Mouse (Mus musculus) mouse embryonic stem cell (cell line): ENCODE measurements around the gene Ogdh.
"Not testable (repeated sequence)": the region's sequence is repeated elsewhere in the genome, so short reads cannot be mapped to it uniquely, and the experiment has no call there.

Source experiments
- in situ Hi-C, 2 experiments: fragments of 300-500 bp; cut with MboI; formaldehyde crosslinking; loops; 1 replicate in 1 of 2; 3 replicates in 1 of 2; pipeline ENCODE4 v1.14.3; 2019 to 2020; ENCODE audit warnings: low sequenced_read_pairs in 2 of 2, low pct_unique_long_range_greater_than_20kb in 1 of 2, mixed read lengths in 1 of 2; ENCODE audit not compliant: unreplicated experiment in 1 of 2

Ogdh gene

DNA sequence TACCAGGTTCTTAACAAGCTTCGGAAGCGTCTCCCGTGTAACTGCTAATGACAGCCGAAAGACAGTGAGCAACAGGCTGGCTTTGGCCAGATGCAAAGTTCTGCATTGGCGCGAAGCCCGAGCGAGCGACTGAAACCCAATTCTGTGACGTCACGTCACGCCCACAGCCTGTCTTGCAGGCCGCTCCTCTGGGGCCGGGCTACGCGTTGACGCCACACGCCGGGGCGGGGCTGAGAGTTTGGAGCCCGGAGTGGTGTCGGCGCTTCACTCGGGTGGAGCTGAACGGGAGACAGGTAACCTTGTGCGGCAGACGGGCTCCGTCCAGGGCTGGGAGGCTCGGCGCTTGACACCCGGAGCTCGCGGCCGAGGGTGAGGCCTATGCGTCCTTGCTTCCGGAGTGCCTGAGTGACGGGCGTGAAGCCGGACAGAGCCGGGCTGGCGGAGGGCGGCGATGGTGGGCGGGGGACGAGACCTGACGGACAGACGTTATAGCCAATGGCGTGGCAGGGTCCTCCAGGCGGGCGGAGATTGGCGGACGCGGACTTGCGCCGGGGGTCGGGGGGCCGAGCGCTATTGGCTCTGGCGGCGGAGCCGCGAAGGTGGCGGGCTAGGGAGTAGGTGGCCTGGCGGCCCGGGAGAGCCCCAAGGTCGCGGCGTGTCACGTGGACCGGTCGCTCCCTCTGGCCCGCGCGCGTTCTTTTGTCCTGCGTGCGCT, at the start of gene Ogdh:
TSS of gene Ogdh (plus strand) at position 233 of the 715 bp plus-strand sequence.
- in situ Hi-C loops, result no loop called here

DNA sequence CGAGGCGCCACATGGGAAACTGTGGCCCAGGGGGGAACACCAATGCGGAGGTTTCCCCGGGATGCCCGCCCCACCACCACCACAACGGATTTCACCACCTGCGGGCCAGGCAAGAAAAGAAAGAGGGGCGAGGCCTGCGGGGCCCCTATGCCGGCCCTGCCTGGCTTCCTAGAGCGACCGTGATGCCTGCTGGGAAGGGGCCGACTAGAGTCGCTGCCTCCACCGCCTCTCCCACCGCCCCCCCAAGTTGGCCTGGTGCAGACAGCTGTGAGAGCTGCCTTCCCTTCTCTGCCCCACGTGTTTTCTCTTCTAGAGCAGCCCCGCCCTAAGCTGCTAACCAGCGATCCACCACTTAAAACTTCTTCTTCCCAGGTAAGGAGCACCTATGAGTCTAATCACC, 46.7 kb upstream of the Ogdh start:
- in situ Hi-C loops, result no loop called here

DNA sequence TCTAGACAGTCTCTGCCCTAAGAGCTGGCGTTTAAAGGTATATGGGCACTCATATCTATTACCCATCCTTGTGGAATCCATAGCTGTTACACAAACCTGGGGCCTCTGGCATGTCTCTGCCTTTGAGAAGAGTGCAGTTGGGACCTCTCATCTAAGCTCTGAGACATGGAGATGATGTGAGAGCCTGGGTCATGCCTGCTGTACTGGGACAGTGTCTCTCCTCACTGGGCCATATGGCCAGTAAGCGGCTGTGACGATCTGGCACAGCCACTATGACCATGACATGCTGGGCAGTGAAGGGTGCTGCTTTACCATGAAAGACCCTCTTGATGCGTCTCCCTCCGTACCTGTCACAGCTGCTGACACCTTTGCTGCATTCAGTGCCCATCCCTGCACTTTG, 39.2 kb upstream of the Ogdh start:
- in situ Hi-C loops, result no loop called here

DNA sequence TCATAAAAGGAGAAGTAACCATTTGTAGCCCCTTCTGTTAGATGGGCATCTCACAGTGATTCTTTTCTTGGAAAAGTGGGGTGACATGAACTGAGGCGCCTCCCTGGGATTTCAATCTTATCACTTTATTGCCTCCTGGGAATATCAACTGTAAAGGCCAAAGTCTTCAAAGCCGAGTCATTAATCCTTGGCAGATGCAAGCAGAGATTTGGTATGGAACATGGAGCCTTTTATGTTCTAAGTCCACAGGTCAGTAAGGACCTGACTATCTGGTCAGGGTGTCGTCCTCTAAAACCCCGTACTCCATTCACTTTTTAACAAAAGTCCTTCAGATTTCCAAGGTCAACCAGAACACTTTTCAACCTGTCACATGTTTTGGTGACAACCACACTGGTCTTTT, 38.6 kb upstream of the Ogdh start:
- in situ Hi-C loops, result no loop called here

DNA sequence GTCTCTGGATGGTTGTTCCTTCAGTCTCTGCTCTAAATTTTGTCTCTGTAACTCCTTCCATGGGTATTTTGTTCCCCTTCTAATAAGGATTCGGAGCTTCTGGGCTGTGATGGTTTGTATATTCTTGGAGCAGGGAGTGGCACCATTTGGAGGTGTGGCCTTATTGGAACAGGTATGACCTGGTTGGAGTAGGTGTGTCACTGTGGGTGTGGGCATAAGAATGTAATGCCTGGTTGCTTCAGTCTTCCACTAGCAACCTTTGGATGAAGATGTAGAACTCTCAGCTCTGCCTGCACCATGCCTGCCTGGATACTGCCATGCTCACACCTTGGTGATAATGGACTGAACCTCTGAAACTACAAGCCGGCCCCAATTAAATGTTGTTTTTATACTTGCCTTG, 36.8 kb upstream of the Ogdh start:
- in situ Hi-C loops, result not testable (repeated sequence)

DNA sequence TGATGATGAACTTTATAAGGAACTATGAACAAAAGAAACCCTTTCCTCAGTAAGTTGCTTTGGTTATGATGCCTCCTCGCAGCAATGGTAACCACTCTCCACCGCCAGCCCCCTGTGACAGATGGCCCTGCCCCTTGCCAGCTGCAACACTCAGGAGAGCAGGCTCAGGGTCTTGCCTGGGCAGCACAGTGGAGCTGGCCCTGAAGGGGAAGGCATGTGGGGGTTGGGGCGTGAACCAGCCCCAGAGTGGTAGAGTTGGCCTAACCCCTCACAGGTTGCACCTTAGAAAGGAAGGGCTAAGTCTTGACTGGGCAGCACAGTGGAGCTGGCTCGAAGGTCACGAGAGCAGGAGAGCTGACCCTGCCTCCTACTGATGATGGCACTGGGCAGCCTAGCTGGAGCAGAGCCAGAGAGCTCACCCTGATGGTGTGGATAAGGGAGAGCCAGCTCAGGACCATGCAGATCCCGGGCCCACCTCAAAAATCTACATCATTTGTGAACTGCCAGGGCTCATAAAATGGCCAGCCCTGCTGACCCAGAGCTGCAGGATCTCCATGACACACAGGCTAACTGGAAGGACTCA, 34.9 kb upstream of the Ogdh start:
- in situ Hi-C loops, result no loop called here

DNA sequence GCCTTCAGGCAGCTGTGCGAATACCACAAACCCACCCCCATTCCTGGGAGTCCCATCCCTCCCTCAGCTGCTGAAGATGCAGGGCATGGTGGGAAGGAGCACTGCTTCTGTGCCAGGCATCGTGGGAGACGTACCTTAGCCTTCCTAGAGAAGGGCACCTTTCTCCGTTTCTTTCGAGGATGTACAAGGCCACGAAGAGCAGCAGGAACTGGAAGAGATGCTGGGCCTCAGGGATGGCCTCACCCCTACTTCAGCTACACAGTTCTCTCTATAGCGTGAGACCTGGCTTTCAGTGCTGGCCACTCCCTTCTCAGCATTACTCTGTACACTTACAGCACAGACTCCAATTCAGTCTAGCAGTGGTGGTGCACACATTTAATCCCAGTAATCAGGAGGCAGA, 32.0 kb upstream of the Ogdh start:
- in situ Hi-C loops, result no loop called here

DNA sequence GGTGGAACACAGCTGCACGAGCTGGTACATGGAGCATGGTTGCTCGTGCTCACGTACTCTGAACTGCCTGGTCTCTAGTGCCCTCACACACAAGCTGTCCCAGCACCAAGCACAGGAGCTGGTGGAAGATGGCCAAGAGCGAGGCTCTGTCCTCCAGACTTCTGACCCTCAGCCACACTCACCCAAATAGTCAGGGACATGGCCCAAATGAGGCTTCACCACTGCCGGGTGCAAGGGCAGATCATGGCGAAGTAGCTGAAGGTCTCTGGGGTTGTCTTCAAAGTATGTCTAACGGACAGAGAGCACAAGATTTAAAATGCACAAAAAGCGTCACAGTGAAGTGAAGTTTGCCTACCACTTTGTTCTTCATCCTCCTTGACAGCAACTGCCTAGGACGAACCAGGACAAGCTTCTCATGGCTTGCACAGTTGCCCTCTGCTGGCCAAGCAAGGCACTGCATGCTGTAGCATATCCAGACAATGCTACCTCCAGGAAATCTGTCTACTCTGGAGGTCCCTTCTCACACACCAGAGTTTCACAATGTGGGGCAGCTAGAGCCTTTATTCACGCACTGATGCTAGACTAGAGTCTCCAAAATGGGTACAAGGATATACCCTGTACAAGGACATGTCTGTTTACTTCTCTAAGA, 29.9 kb upstream of the Ogdh start:
- in situ Hi-C loops, result loop anchor here in 1 of 2 experiments (10.0 kb wide), 1 partner anchor 267 kb away; no protein-coding TSS in a partner anchor

DNA sequence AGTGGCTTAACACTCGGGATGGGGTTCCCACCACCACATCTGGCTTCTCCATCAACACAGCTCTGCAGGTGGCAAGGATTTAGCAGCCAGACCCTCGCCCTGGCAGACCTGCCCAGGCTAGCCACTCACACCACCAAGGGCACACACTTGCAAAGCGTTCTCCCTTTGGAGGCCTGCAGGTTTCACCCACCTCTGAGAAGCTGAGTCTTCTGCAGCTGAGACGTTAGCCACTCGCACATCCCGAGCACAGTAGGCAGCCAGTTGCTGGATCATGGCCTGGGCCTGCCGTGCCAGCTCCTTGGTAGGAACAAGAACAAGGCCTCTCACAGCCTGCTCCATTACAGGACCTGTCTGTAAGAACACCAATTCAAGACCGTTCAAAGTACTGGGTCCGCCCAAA, 24.8 kb upstream of the Ogdh start:
- in situ Hi-C loops, result loop anchor here in 1 of 2 experiments (10.0 kb wide), 1 partner anchor 272 kb away; no protein-coding TSS in a partner anchor

DNA sequence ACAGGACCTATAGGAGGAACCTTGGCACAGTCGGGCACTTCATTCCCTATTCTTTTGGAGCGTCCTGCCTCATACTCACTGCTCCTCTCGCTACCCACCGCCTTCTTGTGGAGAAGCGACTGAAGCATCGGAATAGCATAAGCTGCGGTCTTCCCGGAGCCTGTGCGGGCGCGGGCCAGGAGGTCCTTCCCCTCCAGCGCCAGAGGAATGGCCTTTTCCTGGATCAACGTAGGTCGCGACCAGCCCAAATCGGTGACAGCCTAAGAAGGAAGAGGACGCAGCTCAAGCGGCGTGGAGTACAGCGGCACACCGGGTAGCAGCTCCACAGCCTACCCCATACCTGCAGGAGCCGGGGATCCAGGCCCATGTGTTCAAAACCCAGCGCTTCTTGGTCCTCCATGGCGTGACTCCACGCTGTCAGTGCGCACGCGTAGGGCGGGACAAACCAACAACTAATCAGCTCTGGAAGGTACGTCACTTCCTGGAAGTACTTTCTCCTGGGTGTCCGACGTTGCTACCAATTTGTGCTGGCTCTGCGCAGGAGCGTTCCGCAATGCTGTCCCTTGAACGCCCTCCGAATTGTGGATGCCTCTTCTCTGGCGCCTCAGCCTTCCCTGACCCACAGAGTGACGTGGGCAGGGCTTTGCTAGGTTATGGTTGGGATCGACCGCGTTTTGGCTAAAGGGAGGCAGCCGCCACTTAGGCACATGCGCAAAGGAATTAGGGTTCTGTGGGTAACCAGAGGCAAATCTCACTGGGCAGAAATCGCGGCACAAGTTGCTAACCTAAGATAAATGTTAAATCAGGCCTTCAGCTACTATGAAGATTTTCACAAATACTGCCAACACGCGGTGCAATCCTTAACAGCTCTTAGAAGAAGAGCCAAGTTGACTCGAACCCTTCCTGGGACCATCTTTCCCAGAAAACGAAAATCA, 23.8 kb upstream of the Ogdh start, which contains the start of gene Ddx56:
TSS of gene Ddx56 (minus strand) at position 453 of the 935 bp plus-strand sequence.
- in situ Hi-C loops, result loop anchor here in 1 of 2 experiments (10.0 kb wide), 1 partner anchor 273 kb away; no protein-coding TSS in a partner anchor

DNA sequence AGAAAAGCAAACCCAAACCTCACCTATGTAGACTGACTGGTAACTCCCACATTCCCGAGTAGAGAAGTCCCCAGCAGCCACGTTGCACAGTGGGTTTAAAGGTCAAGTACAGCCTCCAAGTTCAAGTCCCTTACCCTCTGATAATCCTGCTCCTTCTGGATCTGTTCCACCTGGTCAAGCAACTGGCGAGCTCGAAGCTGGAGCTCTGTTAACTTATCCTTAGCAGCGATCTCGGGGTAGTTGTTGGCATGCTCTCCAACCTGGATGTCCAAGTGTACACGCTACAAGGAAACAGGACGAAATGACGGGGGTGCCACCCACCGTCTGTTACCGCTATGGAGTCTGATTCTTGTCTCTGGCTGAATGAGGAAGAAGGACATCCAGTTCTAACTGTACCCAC, 17.8 kb upstream of the Ogdh start:
- in situ Hi-C loops, result no loop called here

DNA sequence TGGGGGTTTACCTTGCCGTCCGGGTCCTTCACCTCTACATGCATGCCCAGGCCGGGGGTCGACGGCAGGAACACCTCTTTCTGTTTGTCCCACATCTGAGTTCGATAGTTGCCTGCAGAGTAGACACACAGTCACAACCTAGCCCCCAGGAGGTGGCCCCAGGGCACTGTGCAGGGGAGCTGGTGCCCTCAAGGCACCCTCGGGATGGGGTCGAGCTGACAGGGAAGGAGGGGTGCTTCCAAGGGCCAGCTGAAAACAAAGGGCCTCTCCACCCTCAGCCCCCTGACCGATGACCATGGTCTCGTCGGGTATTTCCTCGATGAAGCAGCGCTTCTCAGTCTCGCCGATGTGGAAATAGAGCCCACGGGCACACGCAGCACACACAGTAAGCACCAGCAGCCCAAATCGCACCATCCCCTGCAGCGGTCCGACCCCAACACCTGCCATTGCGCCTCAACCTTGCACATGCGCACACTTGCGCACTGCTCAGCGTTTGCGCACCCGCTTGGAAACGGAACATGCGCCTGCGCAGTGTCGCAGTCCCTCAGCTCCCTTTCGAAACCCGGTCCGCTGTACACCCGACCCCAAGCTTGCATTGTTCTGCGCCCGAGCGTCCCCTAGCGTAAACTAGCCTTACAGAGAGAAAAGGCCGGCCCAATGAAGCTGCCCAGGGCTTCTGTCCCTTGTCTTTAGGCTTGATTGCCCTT, 16.9 kb upstream of the Ogdh start, which contains the start of gene Tmed4:
TSS of gene Tmed4 (minus strand) at position 484 of the 707 bp plus-strand sequence.
- in situ Hi-C loops, result no loop called here

DNA sequence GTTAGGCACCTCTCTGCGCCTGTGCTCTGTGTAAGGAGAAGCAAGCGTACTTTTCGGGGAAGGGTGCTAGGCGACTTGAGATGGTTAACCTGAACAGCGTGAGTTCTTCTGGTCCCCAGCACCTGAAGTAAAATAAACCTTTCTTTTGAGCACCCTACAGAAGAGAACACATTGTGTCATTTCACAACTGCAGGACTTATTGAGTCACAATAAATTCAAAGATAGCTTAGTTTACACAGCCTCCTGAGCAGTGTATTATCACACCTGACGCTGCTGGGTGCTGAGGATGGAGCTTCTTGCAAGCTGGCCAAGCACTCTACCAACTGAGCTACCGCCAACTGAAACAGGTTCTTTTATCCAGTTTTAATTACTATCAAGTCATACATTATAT, 16.3 kb upstream of the Ogdh start:
- in situ Hi-C loops, result no loop called here

DNA sequence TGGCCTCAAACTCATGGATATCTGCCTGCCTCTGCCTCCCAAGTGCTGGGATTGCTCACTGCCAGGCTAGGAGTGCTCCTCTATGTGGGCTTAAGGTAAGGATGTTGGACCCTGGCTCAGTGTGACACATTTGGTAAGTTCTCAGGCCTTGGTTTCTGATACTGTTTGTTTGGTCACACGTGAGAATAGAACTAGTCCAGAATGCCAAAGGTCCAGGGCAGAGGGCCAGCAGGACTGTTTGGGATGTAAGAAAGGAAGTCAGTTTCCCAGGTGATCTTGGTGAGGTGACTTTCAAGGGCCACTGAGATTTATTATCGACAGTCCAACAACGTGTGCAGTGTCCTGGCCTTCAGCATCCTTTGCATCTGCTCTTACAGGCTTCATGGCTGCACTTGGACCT, 15.0 kb upstream of the Ogdh start:
- in situ Hi-C loops, result no loop called here

DNA sequence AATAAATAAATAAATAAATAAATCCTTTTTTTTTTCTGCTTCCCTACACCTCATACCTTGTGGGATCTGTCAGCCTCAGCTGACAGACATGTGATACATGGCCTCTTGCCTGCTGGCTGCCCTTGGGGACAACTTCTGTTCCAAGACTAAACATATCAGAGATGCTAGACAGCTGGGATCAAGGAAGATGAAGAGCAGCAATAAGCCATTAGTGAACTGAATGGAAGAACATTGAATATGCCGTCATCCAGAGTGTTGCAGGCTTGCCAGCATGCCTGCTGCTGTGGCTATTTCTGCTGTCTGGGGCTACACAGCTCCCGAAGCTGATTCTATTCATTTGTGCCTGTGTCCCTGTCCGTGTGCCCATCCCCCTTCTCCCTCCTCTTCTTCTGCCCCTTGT, 8.5 kb upstream of the Ogdh start:
- in situ Hi-C loops, result no loop called here

DNA sequence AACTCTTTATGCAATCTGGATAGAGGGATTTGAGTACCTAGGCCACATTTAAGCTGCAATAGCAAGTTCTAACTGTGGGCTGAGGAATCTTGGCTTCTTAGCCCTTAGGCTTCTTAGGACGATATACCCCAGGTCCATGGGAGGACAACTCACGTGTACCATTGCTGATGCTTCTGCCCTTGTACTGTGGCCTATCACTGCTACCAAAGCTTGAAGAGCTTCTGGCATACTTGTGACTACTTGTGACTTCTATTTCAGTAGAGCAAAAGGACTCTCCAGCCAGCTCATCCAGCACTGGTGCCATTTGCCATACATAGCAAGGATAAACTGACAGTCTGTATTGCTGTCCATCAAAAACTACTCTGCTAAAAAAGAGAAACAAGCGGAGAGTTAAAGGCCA, 1.3 kb upstream of the Ogdh start:
- in situ Hi-C loops, result no loop called here

DNA sequence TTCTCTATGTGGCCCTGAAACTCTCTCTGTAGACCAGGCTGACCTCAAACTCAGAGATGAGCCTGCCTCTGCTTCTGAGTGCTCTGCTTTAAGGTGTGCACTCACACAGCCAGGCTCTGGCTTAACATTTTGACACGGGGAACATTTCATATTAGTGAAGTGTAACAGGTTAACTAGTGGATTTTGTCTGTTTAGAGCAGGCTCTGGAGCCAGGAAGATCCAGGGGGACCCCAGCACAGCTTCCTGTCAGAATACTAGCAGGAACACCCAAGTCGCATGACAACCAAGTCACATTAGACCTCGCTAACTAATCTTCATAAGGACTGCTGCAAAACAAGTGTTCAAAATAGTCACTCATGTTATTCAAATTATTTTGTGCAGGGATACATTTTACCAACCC, 550 bp upstream of the Ogdh start:
- in situ Hi-C loops, result no loop called here
